Mouse (Mus musculus): ENCODE measurements at regions not wholly inside any gene's neighbourhood (a gene's known extent, or its start where the extent isn't known, plus 50 kb on each side); places are given as distances from the start of the nearest gene placed in this dataset.

DNA sequence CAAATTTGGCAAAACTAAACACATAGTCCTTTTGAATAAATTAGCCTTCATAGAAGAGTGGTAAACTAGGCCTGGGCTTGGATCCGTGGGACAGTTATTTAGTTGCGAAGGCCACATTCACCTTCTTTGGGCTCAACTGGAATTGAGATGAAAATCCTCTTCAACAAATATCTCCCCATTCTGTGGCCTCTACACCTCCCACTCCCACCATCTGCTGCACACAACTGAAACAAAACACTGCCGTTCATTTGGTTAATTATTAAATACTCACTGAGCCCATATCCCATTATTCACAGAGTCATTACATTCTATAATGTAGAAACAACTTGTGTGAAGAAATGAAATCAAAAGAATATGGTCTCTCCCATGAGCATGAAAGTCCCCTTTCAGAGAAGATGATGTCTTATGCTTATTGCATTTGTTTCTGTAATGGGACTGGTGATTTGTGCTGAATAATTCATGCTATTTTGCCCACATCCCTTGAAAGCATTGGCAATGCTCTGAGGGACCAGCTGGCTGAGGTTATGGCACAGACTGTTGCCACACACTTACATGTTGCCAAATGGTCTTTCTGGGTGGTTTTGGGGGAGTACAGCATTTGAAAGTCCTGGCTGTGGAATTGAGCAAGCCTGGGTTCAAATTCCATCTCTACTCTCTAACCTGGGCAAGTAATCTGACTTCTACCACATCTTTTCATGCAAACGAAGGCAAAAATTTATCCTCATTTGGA, 129.7 kb upstream of the Slc30a5 start:
- H3K36me3 ChIP-seq (ENCODE audit: insufficient read depth, low read length) = no peaks in the 10 kb centered on the region
- H3K4me3 ChIP-seq (ENCODE audit: low read length) = no peak overlapping the region
- no peaks in the 10 kb centered on the region for H3K27me3 ChIP-seq (ENCODE audit: insufficient read depth, low read length)
- no peak overlapping the region for H3K27ac ChIP-seq
- 71% methylated on average over 4 of the region's 4 CpGs for WGBS
- no peak for TF ChIP-seq CTCF (IDR thresholded peaks at IDR 0.05; ENCODE audit: low read depth)
- DNase-seq (ENCODE audit: low spot score) (peak; percentile 39), ATAC-seq (no peak)
- H3K4me1 ChIP-seq (ENCODE audit: insufficient read depth, low read length) = no peaks in the 10 kb centered on the region
- no peak overlapping the region for H3K9ac ChIP-seq (replicated peaks; ENCODE audit: low read length)
- no peaks in the 10 kb centered on the region for H3K9me3 ChIP-seq (ENCODE audit: low read length)
- no peak overlapping the region for H3K4me2 ChIP-seq (ENCODE audit: low read depth, low read length)

DNA sequence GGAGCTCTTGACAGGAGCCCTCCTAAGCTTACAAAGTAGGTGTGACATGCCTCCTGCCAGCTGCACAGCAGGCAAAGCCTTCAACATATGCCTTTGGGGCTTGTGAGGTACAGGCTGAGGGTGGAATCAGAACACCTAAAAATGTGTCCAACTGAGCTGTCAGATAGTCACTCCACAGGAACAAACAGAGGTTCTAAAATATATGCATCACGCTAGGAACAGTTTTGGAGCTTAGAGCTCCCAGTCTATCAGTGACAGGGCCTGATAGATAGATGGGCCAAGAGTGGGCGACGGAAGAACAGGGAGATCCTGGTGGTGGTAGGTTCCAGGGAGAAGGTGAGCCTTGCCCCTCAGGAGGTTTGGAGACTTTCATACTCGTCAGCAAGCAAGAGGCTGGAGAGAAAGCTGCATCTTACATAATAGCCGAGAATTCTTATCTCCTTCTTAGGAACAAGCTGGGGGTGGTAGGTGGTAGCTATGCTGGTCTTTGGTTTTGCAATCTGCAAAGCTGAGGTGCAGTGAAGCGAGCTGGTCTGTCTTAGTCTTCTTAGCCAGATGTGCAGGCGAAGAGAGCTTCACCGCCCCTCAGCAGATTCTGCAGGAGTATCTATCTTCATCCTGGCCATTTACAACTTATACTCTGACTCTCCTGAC, 121.5 kb upstream of the Slc30a5 start:
- no peaks in the 10 kb centered on the region for H3K36me3 ChIP-seq (ENCODE audit: insufficient read depth, low read length)
- WGBS = 82% methylated on average over 8 of the region's 8 CpGs
- H3K27me3 ChIP-seq (ENCODE audit: insufficient read depth, low read length) = no peaks in the 10 kb centered on the region
- no peak for ATAC-seq
- H3K4me3 ChIP-seq (ENCODE audit: low read length) = no peak overlapping the region
- no peak overlapping the region for H3K9ac ChIP-seq (replicated peaks; ENCODE audit: low read length)
- H3K4me1 ChIP-seq (ENCODE audit: insufficient read depth, low read length) = peaks cover 5% of the 10 kb centered on the region; the same call in 1 of the 2 replicates
- no peak overlapping the region for H3K27ac ChIP-seq
- DNase-seq (ENCODE audit: low spot score) = no peak
- H3K9me3 ChIP-seq (ENCODE audit: low read length) = no peaks in the 10 kb centered on the region
- H3K4me2 ChIP-seq (ENCODE audit: low read depth, low read length) = no peak overlapping the region
- TF ChIP-seq CTCF (IDR thresholded peaks at IDR 0.05; ENCODE audit: low read depth) = no peak

DNA sequence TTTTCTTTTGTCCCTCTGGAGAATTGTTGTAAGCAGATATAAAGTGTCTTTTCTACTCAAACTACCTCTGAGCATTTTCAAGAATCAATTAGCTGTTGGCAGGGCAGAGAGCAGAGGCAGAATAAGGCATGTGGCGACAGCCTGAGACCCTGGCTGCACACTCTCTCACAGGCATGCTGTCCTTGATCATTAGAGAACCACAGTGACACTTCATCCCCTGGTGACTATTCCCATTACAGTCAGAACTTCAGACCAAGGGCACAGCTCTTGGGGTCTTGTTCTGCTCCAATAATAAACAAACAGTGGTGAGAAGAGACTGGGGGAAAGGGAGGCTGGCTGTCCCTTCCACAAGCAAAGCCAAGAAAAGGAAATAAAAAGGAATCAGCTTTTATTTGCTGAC, 120.9 kb upstream of the Slc30a5 start:
- no peak overlapping the region for H3K4me3 ChIP-seq (ENCODE audit: low read length)
- H3K4me2 ChIP-seq (ENCODE audit: low read depth, low read length) = no peak overlapping the region
- H3K4me1 ChIP-seq (ENCODE audit: insufficient read depth, low read length) = peaks cover 5% of the 10 kb centered on the region; the same call in 1 of the 2 replicates
- WGBS = 37% methylated on average over 1 of the region's 1 CpGs
- ATAC-seq = no peak
- H3K36me3 ChIP-seq (ENCODE audit: insufficient read depth, low read length) = no peaks in the 10 kb centered on the region
- no peak for DNase-seq (ENCODE audit: low spot score)
- no peaks in the 10 kb centered on the region for H3K27me3 ChIP-seq (ENCODE audit: insufficient read depth, low read length)
- no peaks in the 10 kb centered on the region for H3K9me3 ChIP-seq (ENCODE audit: low read length)
- no peak overlapping the region for H3K27ac ChIP-seq
- H3K9ac ChIP-seq (replicated peaks; ENCODE audit: low read length) = no peak overlapping the region
- no peak for TF ChIP-seq CTCF (IDR thresholded peaks at IDR 0.05; ENCODE audit: low read depth)

DNA sequence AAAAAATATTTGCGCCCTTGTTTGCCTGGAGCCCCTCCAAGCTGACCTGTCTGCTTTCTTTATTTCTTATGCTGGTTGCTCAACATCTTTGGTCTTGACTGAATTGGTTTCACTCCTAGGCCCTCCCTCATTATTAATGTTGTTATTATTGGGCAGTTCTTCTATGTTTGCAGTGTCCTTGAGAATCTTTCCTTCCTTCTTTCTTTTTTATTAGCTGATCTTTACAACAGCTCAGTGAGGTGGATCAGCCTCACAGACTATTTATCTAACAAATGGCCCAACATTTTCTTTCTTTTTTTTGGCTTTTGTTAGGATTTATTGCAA, 117.9 kb upstream of the Slc30a5 start:
- Histone ChIP-seq H3K27ac (no peak overlapping the region), H3K4me2 (ENCODE audit: low read depth, low read length) (no peak overlapping the region), H3K4me1 (ENCODE audit: insufficient read depth, low read length) (peaks cover 5% of the 10 kb centered on the region; the same call in 1 of the 2 replicates), H3K27me3 (ENCODE audit: insufficient read depth, low read length) (no peaks in the 10 kb centered on the region), H3K36me3 (ENCODE audit: insufficient read depth, low read length) (no peaks in the 10 kb centered on the region), H3K9me3 (ENCODE audit: low read length) (no peaks in the 10 kb centered on the region), H3K4me3 (ENCODE audit: low read length) (no peak overlapping the region), H3K9ac (replicated peaks; ENCODE audit: low read length) (no peak overlapping the region)
- ATAC-seq (no peak), DNase-seq (ENCODE audit: low spot score) (no peak)
- WGBS = 95% methylated on average over 1 of the region's 1 CpGs
- TF ChIP-seq CTCF (IDR thresholded peaks at IDR 0.05; ENCODE audit: low read depth) = no peak

DNA sequence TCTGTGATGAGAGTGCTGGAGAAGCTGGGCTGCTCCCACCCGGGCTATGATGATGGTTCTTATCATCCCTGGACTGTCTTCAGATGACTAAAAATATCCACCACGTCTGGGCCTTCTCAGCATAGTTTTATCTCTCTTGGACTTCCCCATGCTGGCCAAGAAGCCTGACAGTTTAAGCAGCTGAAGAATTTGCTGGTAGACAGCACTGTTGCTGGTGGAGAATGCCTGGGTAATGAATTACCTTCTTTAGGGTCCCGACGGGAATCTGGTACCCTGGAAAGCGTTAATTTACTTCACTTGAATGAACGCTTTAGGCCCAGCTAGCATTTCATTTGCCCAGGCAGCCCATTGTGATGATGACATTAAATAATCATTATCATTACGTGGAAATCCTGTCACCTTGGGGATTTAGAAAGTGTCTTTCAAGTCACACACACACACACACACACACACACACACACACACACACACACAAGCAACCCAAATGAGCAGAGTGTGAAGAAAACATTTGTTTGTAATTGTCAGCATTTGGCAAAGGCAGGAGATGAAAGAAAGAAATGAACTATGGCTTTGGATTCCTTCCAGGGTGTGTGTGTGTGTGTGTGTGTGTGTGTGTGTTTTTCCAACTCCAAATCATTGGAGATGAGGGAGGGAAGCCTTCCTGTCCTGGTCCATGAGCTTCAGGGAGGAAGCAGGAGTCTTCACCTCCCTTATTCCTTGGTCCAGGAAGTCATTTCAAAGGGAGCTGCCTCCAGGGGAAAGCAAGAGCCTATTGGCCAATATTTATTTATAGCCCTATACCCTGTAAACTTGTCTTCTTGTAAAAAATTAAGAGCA, 117.3 kb upstream of the Slc30a5 start:
- Histone ChIP-seq H3K4me2 (ENCODE audit: low read depth, low read length) (no peak overlapping the region), H3K36me3 (ENCODE audit: insufficient read depth, low read length) (no peaks in the 10 kb centered on the region), H3K4me1 (ENCODE audit: insufficient read depth, low read length) (peaks cover 5% of the 10 kb centered on the region; the same call in 1 of the 2 replicates), H3K9me3 (ENCODE audit: low read length) (no peaks in the 10 kb centered on the region), H3K9ac (replicated peaks; ENCODE audit: low read length) (no peak overlapping the region), H3K27ac (no peak overlapping the region), H3K27me3 (ENCODE audit: insufficient read depth, low read length) (no peaks in the 10 kb centered on the region), H3K4me3 (ENCODE audit: low read length) (no peak overlapping the region)
- DNase-seq (ENCODE audit: low spot score) = peak; percentile 49
- 28% methylated on average over 7 of the region's 7 CpGs for WGBS
- TF ChIP-seq CTCF (IDR thresholded peaks at IDR 0.05; ENCODE audit: low read depth) = no peak
- ATAC-seq = 0 out of 2 replicates have a peak, but pooled peaks have one; percentile 43

DNA sequence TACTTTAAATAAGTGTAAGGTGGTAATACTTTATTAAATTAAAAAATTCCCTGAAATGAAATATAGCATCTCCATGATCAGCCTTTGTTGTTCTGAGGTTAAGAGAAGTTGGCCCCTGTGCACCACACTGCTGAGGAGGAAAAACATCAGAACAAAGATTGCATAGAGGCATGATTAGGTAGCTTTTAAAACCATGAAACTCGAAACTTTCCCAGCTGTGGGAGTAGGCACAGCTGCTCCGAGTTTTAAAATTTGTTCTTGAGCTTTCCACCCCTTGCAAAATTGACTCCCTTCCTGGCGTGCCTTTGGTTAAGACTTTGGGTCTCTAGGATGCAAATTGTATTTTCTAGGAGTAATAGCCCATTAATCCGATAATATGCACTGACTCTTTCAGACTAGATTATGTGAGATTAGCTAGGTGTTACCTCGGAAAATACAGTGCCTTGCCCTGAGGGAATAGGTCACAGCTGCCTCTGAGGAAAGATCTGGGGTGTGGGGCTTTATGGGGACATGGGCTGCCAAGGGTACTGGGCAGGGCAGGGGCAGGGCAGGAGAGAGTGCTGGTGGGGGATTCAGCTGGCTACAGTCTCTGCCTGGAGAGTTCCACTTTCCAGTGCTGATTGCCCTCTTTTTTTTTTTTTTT, 110.1 kb upstream of the Slc30a5 start:
- H3K27ac ChIP-seq = no peak overlapping the region
- WGBS = 61% methylated on average over 5 of the region's 5 CpGs
- no peak for ATAC-seq

More for the DNA sequence above, 110.1 kb upstream of the Slc30a5 start:
- Histone ChIP-seq H3K9me3 (ENCODE audit: low read length) (no peaks in the 10 kb centered on the region), H3K4me1 (ENCODE audit: insufficient read depth, low read length) (no peaks in the 10 kb centered on the region), H3K9ac (replicated peaks; ENCODE audit: low read length) (no peak overlapping the region), H3K27me3 (ENCODE audit: insufficient read depth, low read length) (no peaks in the 10 kb centered on the region), H3K4me3 (ENCODE audit: low read length) (no peak overlapping the region), H3K36me3 (ENCODE audit: insufficient read depth, low read length) (no peaks in the 10 kb centered on the region), H3K4me2 (ENCODE audit: low read depth, low read length) (no peak overlapping the region)
- DNase-seq (ENCODE audit: low spot score) = no peak
- TF ChIP-seq CTCF (IDR thresholded peaks at IDR 0.05; ENCODE audit: low read depth) = no peak

All from hindbrain, postnatal 0 days (tissue).